Mouse (Mus musculus): ENCODE measurements at regions not wholly inside any gene's neighbourhood (a gene's known extent, or its start where the extent isn't known, plus 50 kb on each side); places are given as distances from the start of the nearest gene placed in this dataset.

GRCm38 (mm10) chr12:77657878-77658277 lies 420.0 kb downstream of the Fut8 start:
- no peak for TF ChIP-seq CTCF (IDR thresholded peaks at IDR 0.05; ENCODE audit: insufficient read depth, low read length)
- no peak for TF ChIP-seq POLR2A (IDR thresholded peaks at IDR 0.05; ENCODE audit: borderline replicate concordance, extremely low read depth, low read depth, low read length)

Measured in lung, adult 2 months (tissue).